Mouse (Mus musculus) erythroblast, embryonic 14.5 days (primary cell): ENCODE measurements around the gene Tnni1.

Experiments used
- GATA1 ChIP-seq: IDR thresholded peaks from 2 replicates; pipeline ENCODE4 v1.6.1; 2012; ENCODE audit warnings: low read length, inconsistent platforms, mixed read lengths
- TAL1 ChIP-seq: IDR thresholded peaks from 3 replicates; pipeline ENCODE4 v1.6.1; 2012; ENCODE audit warnings: low read length, inconsistent platforms, mixed read lengths

DNA sequence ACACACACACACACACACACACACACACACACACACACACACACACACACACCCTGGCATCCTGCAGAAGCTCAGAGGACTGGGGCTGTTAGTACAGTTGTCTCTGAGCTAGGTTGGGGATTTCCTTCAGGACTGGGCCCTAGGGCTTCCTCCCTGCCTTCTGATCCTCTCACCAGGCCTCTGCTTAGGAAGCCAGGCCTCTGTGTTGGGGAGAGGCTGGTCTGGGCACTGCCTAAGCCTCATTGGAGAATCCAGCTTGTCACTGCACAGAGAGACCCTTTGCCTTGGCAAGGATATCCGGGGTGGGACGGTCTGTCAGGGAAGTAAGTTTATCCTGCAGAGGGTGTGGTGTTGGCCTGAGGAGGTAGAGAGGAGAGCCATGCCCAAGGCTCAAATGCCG lies 48.9 kb upstream of the Tnni1 start:
- no peak for TF ChIP-seq TAL1
- no peak for TF ChIP-seq GATA1
